Mouse (Mus musculus): ENCODE data around the gene Eif2b1. TPM values are rescaled to one million over a fixed set of nuclear protein-coding genes. Genes with fewer than 3 reads are reported as not detected.

Gene Eif2b1
- polyA plus RNA-seq, 1 experiment from 2014 or later = 86.7 TPM

GRCm38 (mm10) chr5:124539905-124540304 lies 39.0 kb downstream of the Eif2b1 start:
- H3K9me3 ChIP-seq (replicated peaks) = no peaks in the 10 kb centered on the region
- 67% methylated on average over 4 of the region's 4 CpGs for WGBS
- H3K27me3 ChIP-seq (ENCODE audit: low read depth, poor library complexity, severe bottlenecking) = no peaks in the 10 kb centered on the region
- peaks cover 20% of the 10 kb centered on the region for H3K4me1 ChIP-seq
- DNase-seq (ENCODE audit: low spot score) = no peak
- H3K4me3 ChIP-seq = peak overlapping the region; percentile 98
- peaks cover 28% of the 10 kb centered on the region for H3K36me3 ChIP-seq
- peak overlapping the region; percentile 90 for H3K27ac ChIP-seq (replicated peaks)

DNA sequence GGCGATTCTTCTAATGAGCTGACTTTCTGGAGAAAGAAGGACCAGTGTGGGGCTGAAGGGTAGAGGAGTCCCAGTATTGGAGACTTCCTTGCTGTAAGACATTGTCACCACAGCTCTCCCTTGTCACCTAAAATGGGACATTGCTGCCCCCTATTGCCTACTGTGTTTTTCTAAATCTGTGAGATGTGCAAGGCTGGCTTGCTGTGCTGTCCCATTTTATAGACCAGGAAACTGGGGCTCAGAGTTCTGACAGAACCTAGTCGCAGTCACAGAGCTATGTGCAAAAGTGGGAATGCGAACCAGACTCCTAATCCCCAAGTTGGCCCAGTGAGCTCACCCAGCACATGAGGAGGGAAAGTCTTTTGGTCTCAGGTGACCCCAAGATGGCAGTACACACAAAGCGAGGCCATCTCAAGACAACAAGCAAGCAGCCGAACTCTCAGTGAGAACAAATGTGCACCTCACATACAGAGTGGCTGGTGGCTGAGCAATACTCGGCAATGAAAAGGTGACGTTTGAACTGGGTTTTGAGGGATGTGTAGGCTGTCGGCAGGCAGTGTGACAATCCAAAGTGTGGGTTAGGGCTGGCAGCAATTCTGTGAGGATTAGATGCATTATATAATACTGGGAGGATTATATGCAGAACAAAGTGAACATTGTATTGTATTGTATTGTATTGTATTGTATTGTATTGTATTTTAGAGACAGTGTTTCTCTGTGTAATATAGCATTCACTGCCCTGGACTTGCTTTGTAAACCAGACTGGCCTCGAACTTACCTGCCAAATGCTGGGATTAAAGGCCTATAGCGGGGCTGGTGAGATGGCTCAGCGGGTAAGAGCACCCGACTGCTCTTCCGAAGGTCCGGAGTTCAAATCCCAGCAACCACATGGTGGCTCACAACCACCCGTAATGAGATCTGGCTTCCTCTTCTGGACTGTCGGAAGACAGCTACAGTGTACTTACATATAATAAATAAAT lies 39.8 kb downstream of the Eif2b1 start:
- 79% methylated on average over 16 of the region's 16 CpGs for WGBS
- Histone ChIP-seq H3K36me3 (peaks cover 20% of the 10 kb centered on the region), H3K4me3 (no peak overlapping the region), H3K4me1 (peaks cover 20% of the 10 kb centered on the region), H3K9me3 (replicated peaks) (no peaks in the 10 kb centered on the region), H3K27ac (replicated peaks) (no peak overlapping the region), H3K27me3 (ENCODE audit: low read depth, poor library complexity, severe bottlenecking) (no peaks in the 10 kb centered on the region)
- no peak for DNase-seq (ENCODE audit: low spot score)

DNA sequence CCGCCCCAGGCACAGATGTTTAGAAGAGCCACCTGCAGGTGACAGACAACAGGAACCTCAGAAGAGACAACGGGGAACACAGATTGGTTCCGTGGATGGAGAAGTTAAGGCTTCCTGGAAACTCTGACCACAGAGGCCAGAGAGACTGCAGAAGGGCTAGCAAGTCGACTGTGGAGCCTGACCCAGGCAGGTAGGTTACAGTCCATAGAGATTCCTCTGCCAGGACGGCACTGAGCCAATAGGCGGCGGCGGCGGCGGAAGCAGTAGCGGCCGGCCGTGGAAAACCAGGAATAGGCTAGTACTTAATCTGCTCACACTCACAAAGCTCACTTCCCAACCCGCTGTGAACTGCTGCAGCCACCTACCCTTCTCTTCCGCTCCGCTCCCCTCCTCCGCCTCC lies 42.2 kb downstream of the Eif2b1 start:
- Histone ChIP-seq H3K27me3 (ENCODE audit: low read depth, poor library complexity, severe bottlenecking) (no peaks in the 10 kb centered on the region), H3K36me3 (no peaks in the 10 kb centered on the region), H3K4me1 (peaks cover 20% of the 10 kb centered on the region), H3K27ac (replicated peaks) (peak overlapping the region; percentile 46; the same call in 1 of the 2 replicates), H3K4me3 (peak overlapping the region; percentile 39), H3K9me3 (replicated peaks) (no peaks in the 10 kb centered on the region)
- peak; percentile 42 for DNase-seq (ENCODE audit: low spot score)
- 7% methylated on average over 17 of the region's 17 CpGs for WGBS

- H3K27me3 ChIP-seq (ENCODE audit: low read depth, poor library complexity, severe bottlenecking) = no peaks in the 10 kb centered on the region
- H3K36me3 ChIP-seq = no peaks in the 10 kb centered on the region
- WGBS = 75% methylated on average over 5 of the region's 5 CpGs
- H3K4me3 ChIP-seq = no peak overlapping the region
- H3K4me1 ChIP-seq = peaks cover 35% of the 10 kb centered on the region
- no peak for DNase-seq (ENCODE audit: low spot score)
- H3K9me3 ChIP-seq (replicated peaks) = no peaks in the 10 kb centered on the region
- H3K27ac ChIP-seq (replicated peaks) = no peak overlapping the region
Observed at GRCm38 (mm10) chr5:124535016-124535415, 43.9 kb downstream of the Eif2b1 start.

GRCm38 (mm10) chr5:124532451-124532850 lies 46.5 kb downstream of the Eif2b1 start:
- no peaks in the 10 kb centered on the region for H3K9me3 ChIP-seq (replicated peaks)
- H3K4me3 ChIP-seq = 0 out of 2 replicates have a peak overlapping the region, but pooled peaks have one; percentile 90
- 39% methylated on average over 7 of the region's 7 CpGs for WGBS
- no peaks in the 10 kb centered on the region for H3K27me3 ChIP-seq (ENCODE audit: low read depth, poor library complexity, severe bottlenecking)
- H3K4me1 ChIP-seq = peaks cover 56% of the 10 kb centered on the region
- peak overlapping the region; percentile 68 for H3K27ac ChIP-seq (replicated peaks)
- no peaks in the 10 kb centered on the region for H3K36me3 ChIP-seq
- DNase-seq (ENCODE audit: low spot score) = no peak

GRCm38 (mm10) chr5:124531583-124531930 lies 47.4 kb downstream of the Eif2b1 start:
- Histone ChIP-seq H3K36me3 (peaks cover 6% of the 10 kb centered on the region), H3K27ac (replicated peaks) (peak overlapping the region; percentile 96), H3K9me3 (replicated peaks) (no peaks in the 10 kb centered on the region), H3K4me3 (peak overlapping the region; percentile 90), H3K27me3 (ENCODE audit: low read depth, poor library complexity, severe bottlenecking) (no peaks in the 10 kb centered on the region), H3K4me1 (peaks cover 50% of the 10 kb centered on the region)
- no peak for DNase-seq (ENCODE audit: low spot score)
- 10% methylated on average over 14 of the region's 14 CpGs for WGBS

DNA sequence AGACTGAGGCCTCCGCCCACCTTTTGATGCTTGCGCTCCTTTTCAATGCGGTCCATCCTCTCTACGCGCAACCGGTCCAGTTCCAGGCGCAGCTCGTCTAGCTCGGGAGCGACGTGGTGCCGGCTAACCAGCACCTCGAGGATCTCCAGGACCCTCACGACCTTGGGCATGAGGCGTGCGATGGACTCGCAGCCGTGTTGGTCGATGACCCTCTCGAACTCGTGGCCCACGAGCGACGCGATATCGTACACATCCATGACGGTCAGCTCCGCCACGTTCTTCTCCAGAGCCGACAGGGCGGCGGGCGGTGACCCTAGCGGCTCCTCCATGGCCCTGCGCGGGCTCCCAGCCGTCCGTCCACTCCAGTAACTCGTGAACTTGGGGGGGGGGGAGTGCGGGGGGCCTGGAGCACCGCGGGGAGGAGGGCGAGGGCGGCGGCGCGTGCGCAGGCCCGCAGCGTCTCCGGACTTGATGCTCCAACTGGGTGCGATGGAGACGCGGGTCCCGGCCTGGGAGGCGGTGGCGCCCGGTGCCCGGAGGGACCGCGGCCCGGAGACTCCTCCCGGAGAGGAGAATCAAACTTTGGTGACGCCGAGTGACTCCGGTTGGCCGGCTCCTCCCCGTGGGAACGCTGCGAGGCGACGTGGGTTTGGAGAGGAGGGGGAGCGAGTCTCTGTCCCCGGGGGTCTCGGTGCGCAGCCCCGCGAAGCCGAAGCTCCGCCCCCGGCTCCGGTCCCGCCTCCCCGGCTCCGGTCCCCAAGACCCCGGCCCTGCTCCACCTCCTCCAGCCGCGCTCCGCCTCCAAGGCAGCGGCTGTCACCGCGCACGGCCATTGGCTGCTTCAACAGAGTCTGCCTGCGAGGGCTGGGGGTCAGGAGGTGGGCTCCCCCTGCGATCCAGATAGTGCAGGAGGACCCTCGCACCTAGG lies 48.0 kb downstream of the Eif2b1 start, which contains the start of gene Rilpl1:
Rilpl1 (minus strand) TSS at position 737 of the 928 bp plus-strand sequence.
- peak; percentile 93 for DNase-seq (ENCODE audit: low spot score)
- Histone ChIP-seq H3K27me3 (ENCODE audit: low read depth, poor library complexity, severe bottlenecking) (no peaks in the 10 kb centered on the region), H3K9me3 (replicated peaks) (no peaks in the 10 kb centered on the region), H3K27ac (replicated peaks) (peak within 1 kb of the TSS; percentile 96), H3K36me3 (peaks cover 12% of the 10 kb centered on the region), H3K4me1 (peaks cover 48% of the 10 kb centered on the region), H3K4me3 (peak within 1 kb of the TSS; percentile 90)
- WGBS = under 1% methylated on average over 96 of the region's 96 CpGs

DNA sequence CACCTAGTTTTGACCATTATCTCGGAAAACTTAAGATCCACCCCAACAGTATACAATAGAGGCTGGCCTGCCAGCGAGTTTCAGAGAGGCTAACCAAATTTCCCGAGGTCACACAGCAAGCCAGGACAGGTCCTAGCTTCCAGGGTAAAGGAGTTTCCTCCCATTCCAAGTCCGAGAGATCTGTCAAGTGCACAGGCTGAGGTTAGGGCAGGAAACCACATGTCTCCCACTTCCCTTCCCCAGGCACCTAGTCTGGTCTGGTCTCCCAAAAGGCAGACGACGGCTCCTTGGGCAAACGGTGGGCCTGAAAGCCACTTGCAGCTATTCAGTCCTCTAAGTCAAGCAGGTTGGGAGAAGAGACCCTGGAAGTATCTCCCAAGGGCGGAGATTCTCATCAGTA lies 49.2 kb downstream of the Eif2b1 start:
- Histone ChIP-seq H3K36me3 (peaks cover 21% of the 10 kb centered on the region), H3K4me1 (peaks cover 48% of the 10 kb centered on the region), H3K4me3 (peak overlapping the region; percentile 90), H3K27me3 (ENCODE audit: low read depth, poor library complexity, severe bottlenecking) (no peaks in the 10 kb centered on the region), H3K9me3 (replicated peaks) (no peaks in the 10 kb centered on the region), H3K27ac (replicated peaks) (peak overlapping the region; percentile 66; the same call in 1 of the 2 replicates)
- DNase-seq (ENCODE audit: low spot score) = no peak
- WGBS = 66% methylated on average over 8 of the region's 8 CpGs

DNA sequence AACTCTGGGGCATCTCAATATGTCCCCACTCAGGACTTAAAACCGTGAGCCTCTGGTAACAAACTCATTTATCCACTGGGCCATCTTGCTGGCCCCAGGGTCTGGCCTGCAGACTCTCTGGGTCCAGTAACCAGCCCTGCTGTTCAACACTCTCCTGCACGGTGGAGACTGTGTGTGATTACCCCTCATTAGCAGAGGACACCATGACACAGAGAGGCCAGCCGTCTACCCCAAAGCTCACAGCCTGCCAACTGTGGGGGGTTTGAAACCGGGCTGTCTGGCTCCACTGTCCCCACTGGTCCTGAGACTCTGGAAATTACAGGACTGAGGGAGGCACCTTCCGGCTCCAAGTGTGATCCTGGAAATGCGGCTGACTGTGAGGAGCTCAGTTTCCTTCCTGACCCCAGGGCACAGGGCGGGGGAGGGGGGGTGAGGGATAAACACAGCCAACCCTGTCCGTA lies 49.7 kb downstream of the Eif2b1 start:
- WGBS = 52% methylated on average over 8 of the region's 8 CpGs
- DNase-seq (ENCODE audit: low spot score) = no peak
- Histone ChIP-seq H3K36me3 (peaks cover 26% of the 10 kb centered on the region), H3K4me1 (peaks cover 48% of the 10 kb centered on the region), H3K9me3 (replicated peaks) (no peaks in the 10 kb centered on the region), H3K27me3 (ENCODE audit: low read depth, poor library complexity, severe bottlenecking) (no peaks in the 10 kb centered on the region), H3K27ac (replicated peaks) (peak overlapping the region; percentile 66), H3K4me3 (peak overlapping the region; percentile 90)

DNA sequence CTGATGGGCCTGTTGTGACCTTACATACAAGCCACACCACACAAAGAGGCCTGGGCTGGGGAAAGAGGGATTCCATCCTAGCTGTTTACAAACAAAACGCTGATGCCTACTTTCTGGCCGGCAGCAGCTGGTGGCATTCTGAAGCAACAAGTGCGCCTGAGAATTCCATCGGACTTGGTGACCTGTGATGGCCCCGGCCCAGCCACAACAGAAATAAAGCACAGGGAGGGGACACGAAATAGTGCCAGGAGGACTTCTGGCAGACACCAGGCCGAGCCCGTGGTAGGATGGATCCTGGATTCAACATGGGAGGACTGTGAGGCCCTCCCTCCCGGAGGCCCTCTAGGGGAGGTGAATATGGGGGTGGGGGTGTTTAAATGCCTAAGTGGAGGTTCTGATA lies 50.1 kb downstream of the Eif2b1 start:
- DNase-seq (ENCODE audit: low spot score) = no peak
- Histone ChIP-seq H3K9me3 (replicated peaks) (no peaks in the 10 kb centered on the region), H3K36me3 (peaks cover 31% of the 10 kb centered on the region), H3K4me3 (peak overlapping the region; percentile 90), H3K27me3 (ENCODE audit: low read depth, poor library complexity, severe bottlenecking) (no peaks in the 10 kb centered on the region), H3K4me1 (peaks cover 48% of the 10 kb centered on the region), H3K27ac (replicated peaks) (peak overlapping the region; percentile 66)
- WGBS = 63% methylated on average over 9 of the region's 9 CpGs

DNA sequence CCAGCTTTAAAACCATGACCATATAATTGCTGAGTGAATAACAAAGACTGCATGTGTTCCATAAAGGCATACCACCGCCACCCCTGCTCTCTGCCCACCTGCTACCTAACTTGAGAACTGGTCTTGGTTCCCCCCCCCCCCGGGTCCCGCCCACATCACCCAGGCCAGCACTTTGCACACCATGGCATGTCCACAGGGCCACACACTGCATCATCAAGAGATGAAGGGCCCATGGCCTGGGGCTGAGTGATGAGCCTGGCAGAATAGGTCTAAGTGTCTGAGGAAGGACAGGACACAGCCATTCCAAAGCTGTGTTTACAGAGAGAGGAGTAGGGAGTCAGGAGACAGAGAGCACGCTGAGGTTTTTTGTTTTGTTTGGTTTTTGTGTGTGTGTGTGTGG lies 50.6 kb downstream of the Eif2b1 start:
- Histone ChIP-seq H3K27me3 (ENCODE audit: low read depth, poor library complexity, severe bottlenecking) (no peaks in the 10 kb centered on the region), H3K9me3 (replicated peaks) (no peaks in the 10 kb centered on the region; the same call in 1 of the 2 replicates), H3K4me1 (peaks cover 48% of the 10 kb centered on the region), H3K36me3 (peaks cover 35% of the 10 kb centered on the region), H3K4me3 (peak overlapping the region; percentile 90), H3K27ac (replicated peaks) (peak overlapping the region; percentile 66; the same call in 1 of the 2 replicates)
- WGBS = 80% methylated on average over 4 of the region's 4 CpGs
- no peak for DNase-seq (ENCODE audit: low spot score)

- Histone ChIP-seq H3K36me3 (peaks cover 59% of the 10 kb centered on the region), H3K4me1 (peaks cover 20% of the 10 kb centered on the region), H3K27me3 (ENCODE audit: low read depth, poor library complexity, severe bottlenecking) (no peaks in the 10 kb centered on the region), H3K27ac (replicated peaks) (no peak overlapping the region), H3K9me3 (replicated peaks) (no peaks in the 10 kb centered on the region; the same call in 1 of the 2 replicates), H3K4me3 (no peak overlapping the region)
- no peak for DNase-seq (ENCODE audit: low spot score)
- WGBS = 94% methylated on average over 5 of the region's 5 CpGs
Observed at GRCm38 (mm10) chr5:124524943-124525342, 54.0 kb downstream of the Eif2b1 start.

Data from midbrain, embryonic 10.5 days (tissue).